Mouse (Mus musculus) layer of hippocampus, postnatal 14 days (tissue): ENCODE data around the gene Nck2. TPM values are rescaled to one million over a fixed set of nuclear protein-coding genes. Genes with fewer than 3 reads are reported as not detected.

Experiments
- DNase-seq, 2 experiments: peaks; one replicate each; pipeline ENCODE4 v3.0.0; 2021 to 2022; ENCODE audit warnings: low spot score in 2 of 2, mixed read lengths in 1 of 2
- long read RNA-seq, 2 experiments: library from polyadenylated mRNA; stranded (forward); transcript quantifications; one replicate each; pipeline ENCODE4 v2.0.0; 2021
- total RNA-seq, 2 experiments: library from RNA; stranded (reverse); gene quantifications; 2 replicates each; pipeline ENCODE4 v1.2.3; 2021

Gene Nck2
- total RNA-seq = 10 to 100 TPM; 48.4 to 50.9 TPM
- long read RNA-seq, experiment 1, transcript Nck2-201 (5 exons, 2,772 nt) = major isoform, 87 of 104 reads
- long read RNA-seq, experiment 1, partial matches to known transcripts = 6 of 104 reads
- long read RNA-seq, experiment 1, other reads (novel, unspliced or antisense) = 11 of 104 reads
- long read RNA-seq, experiment 2, transcript Nck2-201 (5 exons, 2,772 nt) = major isoform, 104 of 117 reads
- long read RNA-seq, experiment 2, partial matches to known transcripts = 2 of 117 reads
- long read RNA-seq, experiment 2, other reads (novel, unspliced or antisense) = 11 of 117 reads

DNA sequence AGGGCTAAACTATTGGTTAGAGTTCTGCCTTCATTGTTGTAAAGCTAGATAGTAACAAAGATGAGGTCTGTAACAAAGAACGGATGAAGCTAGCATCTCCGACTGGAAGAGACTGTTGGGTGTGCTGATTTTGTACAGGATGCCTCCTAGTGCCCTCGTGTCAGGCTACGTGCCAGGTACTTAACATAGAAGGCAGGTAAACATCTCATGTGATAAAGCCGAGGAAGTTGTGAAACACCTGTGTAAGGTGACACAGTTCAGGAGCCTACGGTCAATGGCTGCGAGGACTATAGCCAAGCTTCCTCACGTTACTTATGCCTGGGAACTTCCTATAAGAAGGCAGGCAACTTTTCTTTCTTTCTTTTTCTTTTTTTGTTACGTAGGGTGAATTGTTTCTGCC, at the start of gene Nck2:
Nck2 (plus strand) TSS at position 49 of the 400 bp plus-strand sequence.
- no peak for DNase-seq

DNA sequence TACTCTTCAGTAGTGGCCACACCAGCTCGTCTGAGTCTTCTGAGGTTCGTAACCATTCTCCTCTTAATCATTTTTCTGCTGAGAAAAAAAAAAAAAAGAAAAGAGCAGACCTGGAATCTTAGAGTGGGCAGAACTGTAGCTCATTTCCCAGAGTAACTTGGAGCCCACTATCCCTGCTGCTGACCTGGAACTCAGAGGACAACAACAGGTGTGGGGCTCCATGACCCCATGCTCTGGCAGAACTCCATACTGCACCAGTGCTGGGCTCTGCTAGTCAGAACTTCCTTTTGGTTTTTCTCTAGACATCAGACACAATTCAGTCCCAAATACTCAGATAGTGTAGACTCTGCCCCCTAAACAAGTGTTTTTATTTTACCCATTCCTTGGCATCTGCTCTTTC, 49.3 kb upstream of the Nck2 start:
- no peak for DNase-seq

DNA sequence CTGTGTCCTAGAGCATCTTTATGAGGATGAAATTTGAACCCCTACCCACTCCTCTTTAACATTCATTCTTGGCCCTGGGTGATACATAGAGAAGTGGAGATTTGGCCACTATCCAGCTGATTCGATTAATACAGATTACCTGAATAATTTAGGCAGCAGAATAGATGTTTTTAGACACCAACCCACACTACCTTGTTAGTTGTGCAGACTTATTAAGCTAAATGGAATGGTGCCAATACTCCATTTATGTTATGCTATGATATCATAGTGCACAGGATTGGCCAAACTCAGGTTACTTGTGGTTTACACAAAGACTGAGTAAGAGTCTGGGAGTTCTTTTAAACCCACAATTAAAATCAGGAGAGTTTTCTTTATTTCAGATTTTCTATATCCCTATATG, 48.6 kb upstream of the Nck2 start:
- no peak for DNase-seq

DNA sequence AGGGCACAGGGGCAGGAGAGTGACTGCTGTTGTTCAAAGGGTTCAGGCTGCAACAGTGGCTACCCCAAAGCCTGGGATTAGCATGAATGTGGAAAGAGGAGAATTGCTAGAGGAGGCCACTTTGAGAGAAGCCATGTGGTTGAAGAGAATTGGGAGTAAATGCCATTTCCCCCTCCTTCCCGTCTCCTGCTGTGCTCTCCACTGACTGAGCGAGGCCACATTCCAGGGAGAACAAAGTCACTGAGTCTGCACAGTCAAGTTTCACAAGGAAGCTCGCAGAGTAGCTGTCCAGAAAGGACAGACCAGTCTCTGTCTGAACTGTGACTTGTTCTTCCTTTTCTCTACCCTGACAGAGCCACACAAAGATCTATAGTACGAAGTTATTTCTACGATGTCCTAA, 47.9 kb upstream of the Nck2 start:
- no peak for DNase-seq

DNA sequence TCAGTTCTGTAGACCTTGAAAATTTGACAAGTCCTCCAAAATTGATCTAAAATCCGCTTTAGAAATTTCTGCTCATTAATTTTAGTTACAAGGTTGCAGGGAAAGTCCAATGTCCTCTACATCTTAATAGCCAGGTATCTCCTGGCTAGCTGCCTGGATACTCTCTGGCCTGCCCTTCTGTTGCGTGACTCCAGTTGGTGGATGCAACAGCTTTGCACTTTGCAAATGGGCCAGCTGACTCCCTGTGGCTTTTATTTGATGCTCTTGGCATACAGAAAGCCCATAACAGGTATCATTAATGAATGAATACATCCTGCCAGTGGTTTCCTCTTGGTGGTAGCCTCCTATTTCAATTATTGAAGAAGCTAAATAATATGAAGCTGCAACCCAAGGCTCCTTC, 47.3 kb upstream of the Nck2 start:
- no peak for DNase-seq

DNA sequence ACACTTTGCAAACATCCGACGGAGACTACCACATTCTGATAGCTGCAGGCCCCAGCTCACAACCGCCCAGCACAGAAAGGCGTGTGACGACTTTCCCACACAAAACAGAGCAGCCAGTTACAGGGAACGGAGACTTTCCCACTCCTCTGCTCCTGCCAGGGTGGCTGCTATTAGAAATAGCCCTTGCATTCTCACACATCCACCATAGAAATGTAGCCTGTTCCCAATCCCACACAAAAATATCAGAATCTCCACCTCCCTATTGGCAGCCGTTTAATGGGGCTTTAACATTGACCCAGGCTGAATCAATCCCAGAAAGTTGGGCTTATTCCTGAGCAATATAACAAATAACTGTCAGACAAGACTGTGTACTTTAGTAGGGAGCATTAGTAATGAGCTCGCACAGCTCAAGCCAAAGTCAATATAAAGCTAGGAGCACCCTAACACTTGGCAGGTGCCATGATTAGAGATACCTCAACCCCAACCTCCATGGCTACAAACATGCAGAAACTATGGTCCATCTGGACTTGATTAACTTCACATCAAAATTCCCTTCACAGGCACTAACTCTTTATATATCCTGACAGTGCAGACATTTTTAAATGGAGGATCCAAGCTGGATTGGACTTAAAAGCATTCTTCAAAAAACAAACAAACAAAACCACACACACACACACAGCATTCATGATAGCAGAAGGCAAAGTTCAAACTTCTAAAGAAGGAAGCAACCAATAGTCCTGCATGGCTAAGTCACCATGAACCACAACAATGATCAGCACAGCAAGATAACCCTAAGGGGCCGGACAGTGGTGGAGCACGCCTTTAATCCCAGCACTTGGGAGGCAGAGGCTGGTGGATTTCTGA, 45.4 kb upstream of the Nck2 start:
- no peak for DNase-seq

DNA sequence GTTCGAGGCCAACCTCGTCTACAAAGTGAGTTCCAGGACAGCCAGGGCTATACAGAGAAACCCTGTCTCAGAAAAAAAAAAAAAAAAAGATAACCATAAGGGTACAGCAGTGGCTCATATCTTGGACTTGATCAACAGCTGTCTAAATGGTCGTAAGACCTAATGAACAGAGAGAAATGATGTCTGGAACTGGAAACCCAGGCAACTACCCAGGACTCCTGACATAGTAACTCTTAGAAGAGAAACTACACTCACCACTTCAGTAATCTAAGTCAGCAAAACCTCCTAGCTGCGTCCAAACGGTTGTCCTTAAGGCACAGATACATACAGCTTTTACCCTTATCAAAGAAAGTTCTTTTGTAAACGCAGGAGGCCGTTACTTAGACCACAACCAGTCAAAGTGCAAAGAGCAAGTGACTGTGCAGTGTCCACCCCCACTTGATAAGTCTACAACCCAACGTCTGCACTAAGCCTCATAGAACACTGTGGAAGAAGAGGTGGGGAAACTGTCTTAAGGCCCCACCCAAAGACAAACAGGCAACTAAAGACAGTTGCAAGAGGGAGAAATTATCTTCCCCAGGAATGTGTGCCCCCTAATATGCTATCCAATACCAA, 44.7 kb upstream of the Nck2 start:
- DNase-seq = no peak

DNA sequence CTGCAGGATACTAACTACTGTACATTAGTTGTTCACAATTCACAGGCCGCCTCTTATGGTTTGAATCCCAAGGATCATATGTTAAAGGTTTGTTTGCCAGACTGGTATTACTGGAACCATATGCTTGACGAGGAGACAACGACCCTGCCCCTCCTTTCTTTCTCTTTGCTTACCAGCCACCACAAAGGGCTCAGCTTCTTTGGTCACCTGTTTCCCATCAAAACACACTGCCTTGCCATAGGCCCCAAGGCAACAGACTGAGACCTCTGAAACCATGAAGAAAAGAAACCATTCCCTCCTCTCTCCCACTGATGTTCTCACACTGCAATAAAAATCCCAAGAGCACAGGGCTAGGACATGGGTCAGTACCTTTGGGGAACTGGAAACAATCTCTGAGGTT, 43.7 kb upstream of the Nck2 start:
- no peak for DNase-seq

DNA sequence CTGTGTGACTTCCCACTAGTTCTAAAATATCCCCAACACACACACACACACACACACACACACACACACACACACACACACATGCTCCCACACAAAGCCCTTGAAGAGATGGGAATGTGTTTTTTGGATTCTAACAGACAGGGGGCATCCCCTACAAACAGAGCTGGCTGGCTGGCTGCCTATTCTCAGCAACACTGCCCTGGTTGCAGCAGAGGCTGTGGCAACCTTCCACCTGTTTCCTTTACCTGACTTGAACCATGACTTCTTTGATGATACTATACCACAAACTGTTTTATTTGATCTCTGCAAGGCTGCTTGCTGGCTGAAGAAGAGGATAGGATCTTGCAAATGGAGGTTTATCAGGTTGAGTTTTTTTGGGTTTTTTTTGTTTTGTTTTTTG, 41.0 kb upstream of the Nck2 start:
- DNase-seq = no peak

DNA sequence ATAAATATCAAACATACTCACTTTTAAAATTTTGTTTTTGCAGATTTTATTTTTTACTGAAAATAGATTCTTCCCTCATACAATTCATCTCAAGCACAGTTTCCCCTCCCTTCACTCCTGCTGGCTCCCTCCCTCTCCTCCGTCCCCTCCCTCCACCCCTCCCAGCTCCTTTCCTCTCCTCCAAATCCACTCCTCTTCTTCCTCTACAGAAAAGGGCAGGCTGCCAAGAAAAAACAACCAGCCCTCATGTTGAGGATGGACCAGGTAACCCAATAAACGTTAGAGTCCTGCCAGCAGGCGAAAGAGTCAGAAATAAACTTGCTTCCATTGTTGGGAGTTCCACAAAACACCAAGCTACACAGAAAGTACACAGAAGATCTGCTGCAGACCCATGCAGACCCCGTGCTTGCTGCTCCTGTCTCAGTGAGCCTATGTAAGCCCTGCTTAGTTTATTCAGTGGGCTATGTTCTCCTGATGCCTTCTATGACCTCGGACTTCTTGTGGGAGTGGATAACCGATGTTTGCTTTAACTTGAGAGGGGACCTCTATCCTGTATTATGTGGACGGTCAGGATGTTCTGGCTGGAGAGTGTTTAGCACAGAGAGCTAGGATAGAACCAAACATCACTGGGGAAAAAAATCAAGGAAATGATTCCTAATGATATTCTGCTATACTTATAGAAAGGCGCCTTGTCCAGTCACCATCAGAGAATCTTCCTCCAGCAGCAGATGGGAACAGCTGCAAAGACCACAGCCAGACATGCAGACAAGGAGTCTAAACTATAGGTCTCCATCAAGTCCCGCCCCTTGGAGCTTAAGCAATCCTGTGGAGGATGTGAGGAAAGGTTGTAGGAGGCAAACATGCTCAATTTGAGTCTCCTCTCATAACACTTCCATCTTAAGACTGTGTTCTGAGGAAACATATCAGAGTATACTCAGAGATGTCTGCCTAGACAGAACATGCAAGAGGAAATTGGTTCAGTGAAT, 39.4 kb upstream of the Nck2 start:
- DNase-seq = no peak

DNA sequence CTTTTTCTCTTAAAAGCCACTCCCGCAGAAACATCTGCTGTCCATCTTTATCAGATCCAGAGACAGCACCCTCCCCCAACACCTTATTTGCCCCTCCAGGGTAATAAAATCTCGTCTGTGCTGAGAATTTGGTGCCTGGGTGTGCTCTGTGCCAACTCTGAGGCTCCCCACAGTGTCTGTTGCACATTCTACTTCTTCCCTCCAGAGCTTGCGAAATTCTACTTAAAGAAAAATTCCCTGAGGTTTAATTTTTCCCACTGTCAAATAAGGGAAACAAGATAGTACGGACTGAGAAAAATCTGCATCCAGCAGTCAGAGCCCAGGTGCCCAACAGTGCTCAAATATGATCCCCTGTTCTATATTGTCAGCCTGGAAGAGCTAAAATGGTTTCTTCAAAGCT, 35.4 kb upstream of the Nck2 start:
- DNase-seq = no peak

DNA sequence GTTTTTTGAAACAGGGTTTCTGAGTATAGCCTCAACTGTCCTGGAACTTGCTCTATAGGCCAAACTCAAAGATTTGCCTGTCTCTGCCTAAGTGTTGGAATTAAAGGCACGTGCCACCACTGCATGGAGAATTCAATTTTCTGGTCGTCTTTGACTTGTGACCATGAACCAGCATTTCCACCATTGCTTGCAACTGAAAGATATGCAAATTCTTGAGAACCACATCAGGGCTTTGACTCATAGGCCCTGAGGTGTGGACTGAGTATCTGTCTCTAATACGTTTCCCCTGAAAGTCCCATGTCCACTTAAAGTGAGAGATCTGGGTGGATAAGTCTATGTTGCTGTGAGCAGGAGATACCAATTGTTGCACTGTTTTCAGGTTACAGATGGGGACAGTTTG, 31.6 kb upstream of the Nck2 start:
- no peak for DNase-seq

DNA sequence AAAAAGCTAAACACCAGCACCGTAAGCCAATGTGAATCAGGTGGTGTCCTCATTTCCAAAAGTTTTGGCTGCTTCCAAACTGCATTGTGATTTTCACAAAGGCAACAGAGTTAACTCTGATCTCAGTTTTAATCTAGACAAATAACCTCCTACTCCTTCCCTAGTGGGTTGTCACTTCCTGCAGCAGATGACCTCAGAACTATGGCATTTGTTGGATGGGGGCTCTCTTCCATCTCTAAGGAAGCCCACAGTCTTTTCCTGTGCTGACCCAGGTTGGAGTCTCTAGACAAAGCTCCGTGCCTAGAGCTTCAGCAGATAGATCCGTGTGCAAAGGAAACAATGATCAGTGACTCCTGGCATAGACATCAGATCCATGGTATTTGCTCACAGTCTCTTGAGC, 31.1 kb upstream of the Nck2 start:
- no peak for DNase-seq

DNA sequence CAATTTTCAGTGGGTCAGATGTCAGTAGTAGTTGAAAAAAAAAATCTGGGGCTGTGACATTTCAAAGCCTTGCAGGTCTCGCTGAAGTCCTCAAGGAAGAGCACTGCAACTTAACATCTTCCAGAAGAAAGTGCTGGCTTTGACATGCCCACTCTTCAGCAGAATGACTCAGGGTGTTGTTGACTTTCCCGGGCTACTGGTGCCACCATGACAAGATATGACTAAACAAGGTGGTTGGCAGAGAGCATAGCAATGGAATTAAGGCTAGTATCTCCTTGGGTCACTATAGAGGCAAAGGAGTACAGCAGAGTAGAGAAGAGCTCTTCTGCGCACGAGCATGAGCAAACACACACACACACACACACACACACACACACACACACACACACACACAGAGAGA, 30.6 kb upstream of the Nck2 start:
- DNase-seq = no peak

DNA sequence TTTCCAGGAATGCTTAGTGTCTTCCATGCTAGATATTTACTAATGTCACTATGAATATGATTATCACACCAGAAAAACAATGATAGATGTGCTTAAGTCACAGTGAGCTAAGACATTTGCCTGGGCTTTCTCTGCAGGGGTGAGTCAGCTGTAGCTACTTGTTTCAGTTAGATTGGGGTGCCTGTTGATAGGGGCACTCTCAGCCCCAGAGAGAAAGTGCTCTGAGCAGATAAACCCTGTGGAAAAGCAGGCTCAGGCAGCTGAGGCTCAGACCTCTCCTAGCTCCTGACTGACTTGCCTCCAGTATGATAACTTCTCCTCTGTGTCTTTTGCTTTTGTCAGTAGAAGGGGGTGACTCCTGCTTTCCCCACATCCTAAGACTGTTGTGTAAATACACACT, 30.2 kb upstream of the Nck2 start:
- no peak for DNase-seq

DNA sequence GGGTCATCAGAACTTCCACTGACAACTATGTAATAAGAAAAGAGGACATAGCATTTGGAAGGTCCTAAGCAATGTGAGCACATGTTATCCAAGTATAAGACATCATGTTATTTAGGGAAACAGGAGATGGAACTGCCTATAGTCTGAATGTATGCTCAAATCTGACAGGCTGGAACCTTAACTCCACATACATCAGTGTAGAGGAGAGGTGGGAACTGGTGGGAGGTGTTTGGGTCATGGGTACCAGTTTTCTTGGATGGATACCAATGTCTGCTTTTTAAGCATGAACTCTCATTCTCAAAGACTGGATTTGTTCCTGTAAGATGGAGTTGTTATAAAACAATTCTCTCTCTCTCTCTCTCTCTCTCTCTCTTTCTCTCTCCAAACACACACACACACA, 29.4 kb upstream of the Nck2 start:
- no peak for DNase-seq

DNA sequence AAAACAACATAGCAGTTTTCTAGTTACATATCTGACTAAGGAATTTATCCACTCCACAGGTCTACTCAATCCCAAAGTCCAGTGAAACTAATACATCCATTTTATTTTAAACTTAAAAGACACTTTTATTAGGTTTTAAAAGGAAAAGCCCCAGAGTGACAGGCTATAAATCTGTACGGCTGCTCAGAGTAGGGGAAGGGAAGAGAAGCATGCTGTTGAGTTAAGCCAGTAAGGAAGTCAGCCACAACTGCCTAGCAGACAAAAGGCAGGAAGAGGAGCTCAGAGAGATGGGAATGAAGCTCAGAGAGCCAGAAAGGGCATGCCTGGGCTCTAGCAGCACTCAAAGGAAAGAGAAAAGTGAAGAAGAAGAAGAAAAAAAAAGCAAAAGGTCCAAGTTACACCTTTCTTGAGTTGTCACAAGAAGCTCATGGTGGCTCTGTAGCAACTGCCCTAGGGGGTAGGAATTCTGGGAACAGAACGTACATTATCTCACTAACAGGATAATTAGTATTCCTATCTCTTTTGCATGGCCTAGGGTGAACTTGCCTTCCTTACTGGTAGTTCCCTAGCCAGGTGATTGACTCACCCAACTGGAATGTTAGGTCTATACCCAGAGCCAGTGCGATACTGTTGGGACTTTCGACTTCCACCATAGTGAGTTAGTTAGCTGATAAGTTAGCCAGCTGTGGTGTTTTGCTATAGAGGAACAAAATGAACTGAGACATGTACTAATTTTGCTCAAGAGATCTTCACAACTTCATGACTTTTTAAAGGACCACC, 21.2 kb upstream of the Nck2 start:
- DNase-seq = no peak

DNA sequence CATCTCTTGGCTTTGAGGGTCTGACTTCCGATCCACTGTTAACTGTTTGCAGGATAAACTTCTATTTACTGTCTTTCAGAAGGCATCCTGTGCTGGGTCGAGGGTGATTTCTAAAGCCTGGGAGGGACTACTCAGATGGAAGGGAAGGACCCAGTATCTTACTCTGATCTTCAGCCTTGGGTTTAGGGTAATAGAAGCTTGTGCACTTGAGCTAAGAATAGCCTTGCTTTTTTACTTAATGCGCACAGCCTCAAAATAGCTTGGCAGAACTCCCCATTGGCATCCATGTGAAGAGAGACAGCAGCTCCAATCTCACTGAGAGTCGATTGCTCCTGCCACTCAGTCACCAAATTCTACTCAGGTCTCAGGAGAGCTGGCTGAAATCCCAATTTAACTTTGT, 17.9 kb upstream of the Nck2 start:
- peak; percentile 16 to 37 for DNase-seq

DNA sequence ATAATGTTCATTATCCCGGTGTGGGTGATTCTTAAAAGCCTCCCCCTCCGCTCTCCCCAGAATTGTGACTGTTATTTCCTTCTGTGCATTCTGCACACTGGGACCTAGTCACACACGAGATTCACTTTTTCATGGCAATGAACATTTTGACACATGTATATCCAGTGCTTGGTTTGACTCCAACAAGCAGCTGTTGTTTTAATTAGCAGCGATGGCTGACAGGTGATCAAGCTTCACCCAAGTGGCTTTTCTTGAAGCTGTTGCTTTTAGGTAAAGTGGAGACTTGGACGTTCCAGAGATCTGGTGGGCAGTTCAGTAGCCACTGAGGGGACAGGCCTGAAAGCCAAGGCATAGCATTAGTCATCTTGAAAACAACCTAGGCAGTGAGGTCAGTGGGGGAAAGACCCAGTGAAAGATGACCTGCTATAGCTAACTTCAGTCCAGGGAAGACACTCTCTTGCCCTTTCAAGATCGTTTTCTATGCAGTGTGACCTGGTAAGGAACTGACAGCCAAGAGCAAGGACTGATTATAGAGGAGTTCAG, 17.3 kb upstream of the Nck2 start:
- DNase-seq = no peak
